In genomic region chr7:28586663-28587411, GRCm38 (mm10) we compare ENCODE assay signal across 7 mouse cellular contexts. TPM values are rescaled to one million over a fixed set of nuclear protein-coding genes. Genes with fewer than 3 reads are reported as not detected.
A peak's percentile ranks its signal among the peaks of the same experiment; 100 is the strongest.
DNase-seq lines count a peak whose midpoint lies in the region; ATAC-seq and TF ChIP-seq lines count a peak whose summit lies in the region.

No protein-coding gene starts in this region.

- no peak for DNase-seq in midbrain, embryonic 11.5 days (ENCODE audit: low spot score, missing footprints)
- peak; percentile 65 for DNase-seq in kidney, postnatal 14 days
- no peak for DNase-seq in right cerebral cortex, postnatal 10 days (ENCODE audit: low spot score in 2 of 2)
- DNase-seq in thymus, adult 2 months, result no peak

- no peaks in the 10 kb centered on the region for H3K27me3 ChIP-seq in midbrain, embryonic 13.5 days
- no peaks in the 10 kb centered on the region for H3K27me3 ChIP-seq in midbrain, embryonic 11.5 days (ENCODE audit: control insufficient read depth, insufficient read depth, low read length)
- no peaks in the 10 kb centered on the region for H3K27me3 ChIP-seq in embryonic facial prominence, embryonic 15.5 days
- no peaks in the 10 kb centered on the region for H3K27me3 ChIP-seq in stomach, embryonic 16.5 days (ENCODE audit: control insufficient read depth, insufficient read depth, low read length)
- H3K27me3 ChIP-seq in thymus, adult 2 months (ENCODE audit: control insufficient read depth, insufficient read depth, low read length), result no peaks in the 10 kb centered on the region

- H3K4me3 ChIP-seq in midbrain, embryonic 13.5 days (replicated peaks), result no peak overlapping the region
- no peak overlapping the region for H3K4me3 ChIP-seq in midbrain, embryonic 11.5 days (ENCODE audit: low read depth, low read length)
- H3K4me3 ChIP-seq in embryonic facial prominence, embryonic 15.5 days (replicated peaks), result no peak overlapping the region
- no peak overlapping the region for H3K4me3 ChIP-seq in stomach, embryonic 16.5 days (replicated peaks; ENCODE audit: low read length)
- H3K4me3 ChIP-seq in thymus, adult 2 months (ENCODE audit: control insufficient read depth, insufficient read depth, low read length), result no peak overlapping the region

- TF ChIP-seq POLR2A in thymus, adult 2 months (IDR thresholded peaks at IDR 0.05; ENCODE audit: control insufficient read depth, extremely low read depth, insufficient read depth, low read length, poor library complexity), result no peak

- H3K4me2 ChIP-seq in midbrain, embryonic 13.5 days (replicated peaks), result no peak overlapping the region
- H3K4me2 ChIP-seq in midbrain, embryonic 11.5 days, result no peak overlapping the region
- H3K4me2 ChIP-seq in embryonic facial prominence, embryonic 15.5 days (replicated peaks), result no peak overlapping the region
- H3K4me2 ChIP-seq in stomach, embryonic 16.5 days (ENCODE audit: low read depth, low read length), result no peak overlapping the region

- 0 out of 2 replicates have a peak overlapping the region, but pooled peaks have one; percentile 5 for H3K9ac ChIP-seq in midbrain, embryonic 13.5 days (replicated peaks)
- H3K9ac ChIP-seq in midbrain, embryonic 11.5 days (ENCODE audit: low read length), result no peak overlapping the region
- H3K9ac ChIP-seq in embryonic facial prominence, embryonic 15.5 days, result no peak overlapping the region
- H3K9ac ChIP-seq in stomach, embryonic 16.5 days (ENCODE audit: low read length), result no peak overlapping the region

- H3K36me3 ChIP-seq in midbrain, embryonic 13.5 days, result no peaks in the 10 kb centered on the region
- H3K36me3 ChIP-seq in midbrain, embryonic 11.5 days (ENCODE audit: control insufficient read depth, insufficient read depth, low read length), result no peaks in the 10 kb centered on the region
- H3K36me3 ChIP-seq in embryonic facial prominence, embryonic 15.5 days, result no peaks in the 10 kb centered on the region
- H3K36me3 ChIP-seq in stomach, embryonic 16.5 days (ENCODE audit: control insufficient read depth, insufficient read depth, low read length), result no peaks in the 10 kb centered on the region
- no peaks in the 10 kb centered on the region for H3K36me3 ChIP-seq in thymus, adult 2 months (ENCODE audit: control insufficient read depth, insufficient read depth, low read length)

- no peaks in the 10 kb centered on the region for H3K9me3 ChIP-seq in midbrain, embryonic 13.5 days
- H3K9me3 ChIP-seq in midbrain, embryonic 11.5 days (ENCODE audit: control insufficient read depth, low read length), result no peaks in the 10 kb centered on the region
- H3K9me3 ChIP-seq in embryonic facial prominence, embryonic 15.5 days (replicated peaks), result no peaks in the 10 kb centered on the region
- H3K9me3 ChIP-seq in stomach, embryonic 16.5 days (replicated peaks; ENCODE audit: control insufficient read depth, low read length), result no peaks in the 10 kb centered on the region

- WGBS in midbrain, embryonic 13.5 days, result 71% methylated on average over 6 of the region's 6 CpGs
- 73% methylated on average over 6 of the region's 6 CpGs for WGBS in midbrain, embryonic 11.5 days
- WGBS in embryonic facial prominence, embryonic 15.5 days, result 31% methylated on average over 6 of the region's 6 CpGs
- WGBS in stomach, embryonic 16.5 days, result 58% methylated on average over 6 of the region's 6 CpGs
- WGBS in thymus, adult 2 months, result 83% methylated on average over 6 of the region's 6 CpGs

- ATAC-seq in midbrain, embryonic 13.5 days, result 0 out of 2 replicates have a peak, but pooled peaks have one; percentile 24
- no peak for ATAC-seq in midbrain, embryonic 11.5 days (ENCODE audit: low FRiP score)
- ATAC-seq in embryonic facial prominence, embryonic 15.5 days (ENCODE audit: insufficient number of reproducible peaks, low FRiP score, low TSS enrichment, low read depth), result no peak; the same call in 1 of the 2 replicates
- ATAC-seq in stomach, embryonic 16.5 days (ENCODE audit: insufficient read depth, low FRiP score), result no peak

- peaks cover 45% of the 10 kb centered on the region for H3K4me1 ChIP-seq in midbrain, embryonic 13.5 days (replicated peaks)
- H3K4me1 ChIP-seq in midbrain, embryonic 11.5 days (ENCODE audit: control insufficient read depth, insufficient read depth, low read length), result peaks cover 7% of the 10 kb centered on the region
- H3K4me1 ChIP-seq in embryonic facial prominence, embryonic 15.5 days, result peaks cover 69% of the 10 kb centered on the region
- H3K4me1 ChIP-seq in stomach, embryonic 16.5 days (ENCODE audit: control insufficient read depth, insufficient read depth, low read length), result peaks cover 63% of the 10 kb centered on the region
- H3K4me1 ChIP-seq in thymus, adult 2 months (replicated peaks; ENCODE audit: control insufficient read depth, insufficient read depth, low read length), result peaks cover 37% of the 10 kb centered on the region

- 0 out of 2 replicates have a peak overlapping the region, but pooled peaks have one; percentile 26 for H3K27ac ChIP-seq in midbrain, embryonic 13.5 days
- H3K27ac ChIP-seq in midbrain, embryonic 11.5 days (ENCODE audit: low read depth, low read length), result no peak overlapping the region
- H3K27ac ChIP-seq in embryonic facial prominence, embryonic 15.5 days (replicated peaks), result peak overlapping the region; percentile 1; the same call in 1 of the 2 replicates
- 0 out of 2 replicates have a peak overlapping the region, but pooled peaks have one; percentile 12 for H3K27ac ChIP-seq in stomach, embryonic 16.5 days (ENCODE audit: low read length)
- no peak overlapping the region for H3K27ac ChIP-seq in thymus, adult 2 months (ENCODE audit: control insufficient read depth, insufficient read depth, low read length)

- TF ChIP-seq CTCF in thymus, adult 2 months (IDR thresholded peaks at IDR 0.05; ENCODE audit: borderline replicate concordance, control insufficient read depth, extremely low read depth, insufficient read depth, low read length, poor library complexity), result no peak

RNA-seq across cellular contexts. Expression of gene Samd4b, which starts 11.1 kb away (rescaled TPM):
- polyA plus RNA-seq in midbrain, embryonic 13.5 days (2015; fragmentation: Nextera tagmentation; extraction: Ambion mirVana), result 20.0 and 25.7 TPM in 2 replicates
- polyA plus RNA-seq in midbrain, embryonic 11.5 days (2014; fragmentation: Nextera tagmentation; extraction: Ambion mirVana), result 23.8 and 27.8 TPM in 2 replicates
- 32.8 and 34.1 TPM in 2 replicates for polyA plus RNA-seq in embryonic facial prominence, embryonic 15.5 days (2015; fragmentation: Nextera tagmentation; extraction: Ambion mirVana)
- polyA plus RNA-seq in stomach, embryonic 16.5 days (2015; fragmentation: Nextera tagmentation; extraction: Ambion mirVana), result 10.9 and 11.2 TPM in 2 replicates
- 118 and 139 TPM in 2 replicates for polyA plus RNA-seq in thymus, adult 2 months (2012; rRNA removed)

RNA-seq across cellular contexts. Expression of gene Pak4, which starts 11.1 kb away (rescaled TPM):
- polyA plus RNA-seq in midbrain, embryonic 13.5 days (2015; fragmentation: Nextera tagmentation; extraction: Ambion mirVana), result 25.6 and 28.0 TPM in 2 replicates
- polyA plus RNA-seq in midbrain, embryonic 11.5 days (2014; fragmentation: Nextera tagmentation; extraction: Ambion mirVana), result 29.6 and 32.5 TPM in 2 replicates
- polyA plus RNA-seq in embryonic facial prominence, embryonic 15.5 days (2015; fragmentation: Nextera tagmentation; extraction: Ambion mirVana), result 37.4 and 39.3 TPM in 2 replicates
- polyA plus RNA-seq in stomach, embryonic 16.5 days (2015; fragmentation: Nextera tagmentation; extraction: Ambion mirVana), result 54.8 and 64.4 TPM in 2 replicates
- polyA plus RNA-seq in thymus, adult 2 months (2012; rRNA removed), result 32.8 and 37.7 TPM in 2 replicates

RNA-seq across cellular contexts. Expression of gene Nccrp1, which starts 39.8 kb away (rescaled TPM):
- polyA plus RNA-seq in midbrain, embryonic 13.5 days (2015; fragmentation: Nextera tagmentation; extraction: Ambion mirVana), result not detected in 2 replicates
- polyA plus RNA-seq in midbrain, embryonic 11.5 days (2014; fragmentation: Nextera tagmentation; extraction: Ambion mirVana), result not detected in 2 replicates
- polyA plus RNA-seq in embryonic facial prominence, embryonic 15.5 days (2015; fragmentation: Nextera tagmentation; extraction: Ambion mirVana), result 2.6 and 4.6 TPM in 2 replicates
- polyA plus RNA-seq in stomach, embryonic 16.5 days (2015; fragmentation: Nextera tagmentation; extraction: Ambion mirVana), result 19.7 and 34.8 TPM in 2 replicates
- polyA plus RNA-seq in thymus, adult 2 months (2012; rRNA removed), result 1.4 TPM in 2 replicates

RNA-seq across cellular contexts. Expression of gene Acp7, which starts 44.3 kb away (rescaled TPM):
- polyA plus RNA-seq in midbrain, embryonic 13.5 days (2015; fragmentation: Nextera tagmentation; extraction: Ambion mirVana), result not detected in 2 replicates
- polyA plus RNA-seq in midbrain, embryonic 11.5 days (2014; fragmentation: Nextera tagmentation; extraction: Ambion mirVana), result not detected in 2 replicates
- 1.3 and 1.9 TPM in 2 replicates for polyA plus RNA-seq in embryonic facial prominence, embryonic 15.5 days (2015; fragmentation: Nextera tagmentation; extraction: Ambion mirVana)
- polyA plus RNA-seq in stomach, embryonic 16.5 days (2015; fragmentation: Nextera tagmentation; extraction: Ambion mirVana), result 0.16 TPM in 1 of 2 replicates, not detected in the other
- 0.69 and 0.92 TPM in 2 replicates for polyA plus RNA-seq in thymus, adult 2 months (2012; rRNA removed)

RNA-seq across cellular contexts. Expression of gene Sycn, which starts 46.2 kb away (rescaled TPM):
- polyA plus RNA-seq in midbrain, embryonic 13.5 days (2015; fragmentation: Nextera tagmentation; extraction: Ambion mirVana), result not detected in 2 replicates
- polyA plus RNA-seq in midbrain, embryonic 11.5 days (2014; fragmentation: Nextera tagmentation; extraction: Ambion mirVana), result not detected in 2 replicates
- not detected in 2 replicates for polyA plus RNA-seq in embryonic facial prominence, embryonic 15.5 days (2015; fragmentation: Nextera tagmentation; extraction: Ambion mirVana)
- 124 and 215 TPM in 2 replicates for polyA plus RNA-seq in stomach, embryonic 16.5 days (2015; fragmentation: Nextera tagmentation; extraction: Ambion mirVana)
- polyA plus RNA-seq in thymus, adult 2 months (2012; rRNA removed), result 2.1 and 2.4 TPM in 2 replicates

Comparison
In these comparisons a context has a peak if more than half of its experiments do, and no peak if none do; other contexts are left out.
1. H3K27ac ChIP-seq: peak in midbrain, embryonic 13.5 days (single experiment), embryonic facial prominence, embryonic 15.5 days (single experiment) and stomach, embryonic 16.5 days (single experiment); none in midbrain, embryonic 11.5 days (single experiment) and thymus, adult 2 months (single experiment).